Mouse (Mus musculus): Measurements from ENCODE around the gene Tvp23a. TPM values are rescaled to one million over a fixed set of nuclear protein-coding genes. Genes with fewer than 3 reads are reported as not detected.

Tvp23a gene
- polyA plus RNA-seq, 1 experiment from 2014 or later: 11.4 TPM

DNA sequence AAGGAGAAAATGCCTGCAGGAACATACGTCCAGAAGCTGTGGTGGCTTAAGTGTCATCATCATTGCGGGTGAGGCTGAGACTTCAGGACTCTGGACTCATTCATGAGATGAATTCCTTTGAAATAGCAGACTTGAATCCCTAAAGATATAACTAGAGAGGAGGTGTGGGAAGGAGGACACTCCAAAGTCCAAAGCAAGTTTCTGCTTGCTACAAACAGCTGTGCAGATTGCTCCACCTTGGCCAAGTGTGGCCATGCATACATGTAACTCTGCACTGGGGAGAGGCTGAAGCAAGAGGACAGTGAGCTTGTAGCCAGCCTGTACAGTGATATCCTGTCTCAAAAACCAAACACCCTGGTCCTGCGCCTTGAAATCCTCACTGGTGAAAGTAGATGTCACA is 24.8 kb upstream of the Tvp23a start:
- Histone ChIP-seq H3K9ac (no peak overlapping the region), H3K36me3 (ENCODE audit: insufficient read depth) (no peaks in the 10 kb centered on the region), H3K27me3 (ENCODE audit: insufficient read depth, low read length) (no peaks in the 10 kb centered on the region), H3K9me3 (ENCODE audit: low read depth, low read length) (no peaks in the 10 kb centered on the region), H3K4me2 (no peak overlapping the region), H3K4me3 (ENCODE audit: low read depth, low read length) (no peak overlapping the region), H3K4me1 (ENCODE audit: insufficient read depth) (no peaks in the 10 kb centered on the region), H3K27ac (ENCODE audit: low read depth) (no peak overlapping the region)
- no peak for ATAC-seq (ENCODE audit: insufficient read depth)
- TF ChIP-seq CTCF (IDR thresholded peaks at IDR 0.05; ENCODE audit: low read depth): no peak
- no peak for DNase-seq
- 90% methylated on average over 3 of the region's 3 CpGs for WGBS

DNA sequence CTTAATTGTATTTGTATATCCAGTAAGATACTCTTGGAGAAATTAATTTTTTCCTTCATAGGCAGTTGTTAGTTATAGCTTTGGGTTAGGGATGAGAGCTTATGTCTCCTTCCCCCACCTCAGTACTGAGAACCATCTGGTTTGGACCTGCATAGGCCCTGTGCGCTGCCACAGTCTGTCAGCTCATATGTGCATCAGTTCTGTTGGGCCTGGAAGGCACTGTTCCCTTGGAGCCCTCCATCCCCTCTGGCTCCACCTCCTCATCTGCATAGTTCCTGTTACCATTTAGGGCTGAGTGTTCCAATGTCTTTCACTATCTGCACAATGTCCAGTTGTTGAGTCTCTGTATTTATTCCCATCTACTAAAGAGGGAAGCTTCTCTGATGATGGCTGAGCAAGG is 21.0 kb upstream of the Tvp23a start:
- WGBS: 57% methylated on average over 1 of the region's 1 CpGs
- H3K27ac ChIP-seq (ENCODE audit: low read depth): no peak overlapping the region
- H3K9ac ChIP-seq: no peak overlapping the region
- ATAC-seq (ENCODE audit: insufficient read depth) (no peak), DNase-seq (no peak)
- no peak overlapping the region for H3K4me3 ChIP-seq (ENCODE audit: low read depth, low read length)
- TF ChIP-seq CTCF (IDR thresholded peaks at IDR 0.05; ENCODE audit: low read depth): no peak
- no peaks in the 10 kb centered on the region for H3K36me3 ChIP-seq (ENCODE audit: insufficient read depth)
- no peaks in the 10 kb centered on the region for H3K27me3 ChIP-seq (ENCODE audit: insufficient read depth, low read length)
- no peaks in the 10 kb centered on the region for H3K4me1 ChIP-seq (ENCODE audit: insufficient read depth)
- no peak overlapping the region for H3K4me2 ChIP-seq
- H3K9me3 ChIP-seq (ENCODE audit: low read depth, low read length): no peaks in the 10 kb centered on the region

DNA sequence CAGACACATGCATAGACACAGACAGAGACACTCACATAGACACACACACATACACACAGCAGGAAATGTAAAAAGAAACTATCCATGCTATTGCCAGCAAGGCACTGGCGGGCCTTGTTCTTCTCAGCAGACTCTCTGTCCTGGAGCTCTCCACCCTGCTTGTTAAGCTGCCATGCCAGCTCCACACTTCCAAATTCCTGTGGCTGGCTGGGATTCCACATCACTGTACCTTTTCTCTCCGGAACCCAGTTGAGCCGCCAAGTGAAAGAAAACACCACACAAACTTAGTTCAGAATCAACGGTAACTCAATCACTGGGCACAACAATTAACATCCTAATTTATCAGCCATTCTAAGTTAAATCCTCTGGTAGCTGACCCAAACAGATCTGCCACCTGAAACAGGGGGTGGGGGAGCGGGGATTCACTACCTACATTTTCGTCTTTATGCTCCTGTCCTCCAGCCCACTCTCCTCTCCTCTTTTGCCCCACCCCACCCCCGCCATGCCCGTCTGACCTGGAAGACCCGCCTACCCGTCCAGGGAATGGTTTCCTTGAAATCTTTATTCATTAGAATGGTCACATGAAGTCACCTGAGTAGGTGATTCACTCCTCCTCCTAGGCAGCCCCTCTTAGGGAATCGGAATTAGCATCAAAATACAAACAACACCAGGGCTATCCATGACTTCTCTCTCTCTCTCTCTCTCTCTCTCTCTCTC is 20.4 kb upstream of the Tvp23a start:
- H3K9ac ChIP-seq: no peak overlapping the region
- TF ChIP-seq CTCF (IDR thresholded peaks at IDR 0.05; ENCODE audit: low read depth): no peak
- H3K4me3 ChIP-seq (ENCODE audit: low read depth, low read length): no peak overlapping the region
- H3K27ac ChIP-seq (ENCODE audit: low read depth): no peak overlapping the region
- H3K27me3 ChIP-seq (ENCODE audit: insufficient read depth, low read length): no peaks in the 10 kb centered on the region
- H3K4me1 ChIP-seq (ENCODE audit: insufficient read depth): no peaks in the 10 kb centered on the region
- no peaks in the 10 kb centered on the region for H3K9me3 ChIP-seq (ENCODE audit: low read depth, low read length)
- WGBS: 38% methylated on average over 11 of the region's 11 CpGs
- ATAC-seq (ENCODE audit: insufficient read depth): no peak
- DNase-seq: no peak
- no peaks in the 10 kb centered on the region for H3K36me3 ChIP-seq (ENCODE audit: insufficient read depth)
- no peak overlapping the region for H3K4me2 ChIP-seq

DNA sequence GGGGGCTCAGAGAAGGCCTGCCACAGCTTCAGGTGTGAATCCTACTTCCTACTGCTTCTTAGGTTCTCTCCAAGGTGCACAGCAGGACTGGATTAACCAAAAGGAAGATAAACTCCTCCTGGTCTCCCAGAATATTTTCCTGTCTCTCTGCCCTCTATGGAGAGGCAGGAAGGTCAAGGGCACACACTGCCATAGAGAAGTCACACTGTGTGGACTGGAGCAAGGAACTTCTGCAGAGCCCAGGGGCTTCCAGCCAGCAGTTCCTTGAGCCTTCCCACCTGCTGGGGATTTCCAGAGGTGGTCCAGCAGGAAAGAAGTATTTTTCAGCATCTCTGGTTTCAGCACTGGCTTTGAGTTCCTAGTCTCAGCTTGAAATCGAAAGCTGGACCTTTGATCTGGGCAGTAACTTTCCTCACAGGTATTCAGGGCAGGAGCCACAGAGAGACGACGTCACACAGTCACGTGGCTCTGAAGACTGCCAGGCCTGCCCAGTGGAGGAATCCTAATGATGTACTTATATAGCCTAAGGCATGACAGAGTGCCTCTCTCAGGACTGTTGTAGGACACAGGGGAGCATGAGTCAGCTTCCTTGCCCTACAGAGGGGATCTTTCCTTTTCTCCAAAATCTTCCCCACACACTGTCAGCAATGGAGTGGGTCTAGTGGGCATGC is 18.0 kb upstream of the Tvp23a start:
- Histone ChIP-seq H3K4me1 (ENCODE audit: insufficient read depth) (no peaks in the 10 kb centered on the region), H3K9ac (no peak overlapping the region), H3K27me3 (ENCODE audit: insufficient read depth, low read length) (no peaks in the 10 kb centered on the region), H3K36me3 (ENCODE audit: insufficient read depth) (no peaks in the 10 kb centered on the region), H3K4me3 (ENCODE audit: low read depth, low read length) (no peak overlapping the region), H3K4me2 (no peak overlapping the region), H3K27ac (ENCODE audit: low read depth) (no peak overlapping the region), H3K9me3 (ENCODE audit: low read depth, low read length) (no peaks in the 10 kb centered on the region)
- 21% methylated on average over 4 of the region's 4 CpGs for WGBS
- ATAC-seq (ENCODE audit: insufficient read depth): no peak; the same call in 1 of the 2 replicates
- TF ChIP-seq CTCF (IDR thresholded peaks at IDR 0.05; ENCODE audit: low read depth): no peak
- DNase-seq: no peak

DNA sequence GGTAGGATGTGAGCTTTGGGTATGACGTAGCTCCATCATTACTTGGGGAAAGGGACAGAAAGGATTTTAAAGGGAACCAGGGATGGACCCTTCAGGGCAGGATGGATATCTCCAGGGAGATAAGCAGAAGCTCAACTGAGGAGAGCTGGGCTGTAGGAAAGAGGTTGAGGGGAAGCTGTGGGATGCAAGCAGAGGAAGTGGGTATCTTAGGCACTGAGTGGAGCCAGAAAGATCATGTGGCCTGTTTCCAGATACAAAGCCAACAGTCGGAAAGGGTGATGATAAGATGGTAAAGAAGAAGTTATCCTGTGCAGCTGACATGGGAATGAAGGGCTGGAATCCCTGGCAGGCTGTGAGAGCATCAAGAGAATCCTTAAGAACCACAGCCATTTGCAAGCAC is 14.0 kb upstream of the Tvp23a start:
- Histone ChIP-seq H3K27ac (ENCODE audit: low read depth) (no peak overlapping the region), H3K4me1 (ENCODE audit: insufficient read depth) (no peaks in the 10 kb centered on the region), H3K4me3 (ENCODE audit: low read depth, low read length) (no peak overlapping the region), H3K36me3 (ENCODE audit: insufficient read depth) (no peaks in the 10 kb centered on the region), H3K9me3 (ENCODE audit: low read depth, low read length) (no peaks in the 10 kb centered on the region), H3K9ac (no peak overlapping the region), H3K27me3 (ENCODE audit: insufficient read depth, low read length) (no peaks in the 10 kb centered on the region), H3K4me2 (no peak overlapping the region)
- DNase-seq (no peak), ATAC-seq (ENCODE audit: insufficient read depth) (no peak)
- no peak for TF ChIP-seq CTCF (IDR thresholded peaks at IDR 0.05; ENCODE audit: low read depth)
- 69% methylated on average over 2 of the region's 2 CpGs for WGBS

DNA sequence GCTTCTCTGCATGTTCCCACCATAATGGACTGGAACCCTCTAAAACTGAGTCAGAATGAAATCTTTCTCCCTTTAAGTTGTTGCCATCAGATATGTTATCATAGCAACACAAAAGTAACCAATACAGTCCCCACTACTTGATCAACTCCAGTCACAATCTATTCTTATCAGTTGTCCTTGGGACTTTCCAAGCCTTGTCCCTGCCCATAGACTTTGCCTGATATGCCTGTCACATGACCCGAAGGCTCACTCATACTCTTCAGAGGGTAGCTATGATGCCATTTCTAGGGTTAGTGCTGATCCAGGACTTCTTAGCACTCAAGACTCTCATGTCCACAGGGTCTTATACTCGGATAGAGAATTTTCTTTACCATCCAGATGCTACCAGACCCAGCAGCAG is 13.0 kb upstream of the Tvp23a start:
- no peak for TF ChIP-seq CTCF (IDR thresholded peaks at IDR 0.05; ENCODE audit: low read depth)
- H3K36me3 ChIP-seq (ENCODE audit: insufficient read depth): no peaks in the 10 kb centered on the region
- WGBS: 61% methylated on average over 2 of the region's 2 CpGs
- no peak overlapping the region for H3K4me3 ChIP-seq (ENCODE audit: low read depth, low read length)
- H3K27me3 ChIP-seq (ENCODE audit: insufficient read depth, low read length): no peaks in the 10 kb centered on the region
- DNase-seq: no peak
- H3K4me2 ChIP-seq: no peak overlapping the region
- no peaks in the 10 kb centered on the region for H3K9me3 ChIP-seq (ENCODE audit: low read depth, low read length)
- no peaks in the 10 kb centered on the region for H3K4me1 ChIP-seq (ENCODE audit: insufficient read depth)
- H3K27ac ChIP-seq (ENCODE audit: low read depth): no peak overlapping the region
- H3K9ac ChIP-seq: no peak overlapping the region
- no peak for ATAC-seq (ENCODE audit: insufficient read depth)

DNA sequence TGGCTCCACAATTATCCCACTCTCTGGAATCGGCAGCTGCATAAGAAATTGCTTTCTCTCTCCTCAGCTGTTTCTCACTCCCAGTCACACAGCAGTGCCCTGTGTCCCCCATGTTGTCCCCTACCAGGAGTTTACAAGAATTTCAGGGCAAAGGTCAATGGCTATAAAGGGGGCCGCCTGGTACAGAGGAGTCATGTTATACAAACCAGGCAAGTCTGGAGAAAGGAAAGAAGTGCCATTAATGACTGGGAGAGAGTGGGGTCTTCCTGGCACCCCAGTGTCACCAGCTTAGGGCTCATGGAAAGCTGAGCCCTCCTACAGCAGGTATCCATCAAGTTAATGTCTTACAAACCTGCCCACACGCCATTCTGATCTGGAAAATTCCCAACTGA is 7.4 kb upstream of the Tvp23a start:
- TF ChIP-seq CTCF (IDR thresholded peaks at IDR 0.05; ENCODE audit: low read depth): no peak
- Histone ChIP-seq H3K27me3 (ENCODE audit: insufficient read depth, low read length) (no peaks in the 10 kb centered on the region), H3K4me2 (no peak overlapping the region), H3K4me3 (ENCODE audit: low read depth, low read length) (no peak overlapping the region), H3K9me3 (ENCODE audit: low read depth, low read length) (no peaks in the 10 kb centered on the region), H3K9ac (no peak overlapping the region), H3K4me1 (ENCODE audit: insufficient read depth) (peaks cover 11% of the 10 kb centered on the region), H3K27ac (ENCODE audit: low read depth) (no peak overlapping the region), H3K36me3 (ENCODE audit: insufficient read depth) (no peaks in the 10 kb centered on the region)
- WGBS: 42% methylated on average over 3 of the region's 3 CpGs
- no peak for DNase-seq
- ATAC-seq (ENCODE audit: insufficient read depth): no peak

Data from lung, embryonic 14.5 days (tissue).